Mouse (Mus musculus): ENCODE measurements around the gene Bsph2. TPM values are rescaled to one million over a fixed set of nuclear protein-coding genes. Genes with fewer than 3 reads are reported as not detected.

The Bsph2 gene
- polyA plus RNA-seq (2015; fragmentation: Nextera tagmentation; extraction: Ambion mirVana): not detected in 2 replicates

GRCm38 (mm10) chr7:13570967-13571366, at the start of gene Bsph2:
Gene Bsph2 (minus strand): TSS chr7:13571067.
- Histone ChIP-seq H3K4me3 (ENCODE audit: low read length) (no peak within 1 kb of the TSS), H3K9me3 (replicated peaks; ENCODE audit: control insufficient read depth, low read length) (peaks cover 9% of the 10 kb centered on the region), H3K36me3 (ENCODE audit: control insufficient read depth, insufficient read depth) (no peaks in the 10 kb centered on the region), H3K9ac (ENCODE audit: low read length) (no peak within 1 kb of the TSS), H3K27ac (ENCODE audit: low read length) (no peak within 1 kb of the TSS), H3K27me3 (ENCODE audit: control insufficient read depth, insufficient read depth, low read length) (no peaks in the 10 kb centered on the region), H3K4me2 (ENCODE audit: low read depth, low read length) (no peak within 1 kb of the TSS), H3K4me1 (ENCODE audit: control insufficient read depth, insufficient read depth, low read length) (no peaks in the 10 kb centered on the region)
- no peak for ATAC-seq (replicated peaks; ENCODE audit: extremely low read depth, insufficient read depth, low FRiP score)

DNA sequence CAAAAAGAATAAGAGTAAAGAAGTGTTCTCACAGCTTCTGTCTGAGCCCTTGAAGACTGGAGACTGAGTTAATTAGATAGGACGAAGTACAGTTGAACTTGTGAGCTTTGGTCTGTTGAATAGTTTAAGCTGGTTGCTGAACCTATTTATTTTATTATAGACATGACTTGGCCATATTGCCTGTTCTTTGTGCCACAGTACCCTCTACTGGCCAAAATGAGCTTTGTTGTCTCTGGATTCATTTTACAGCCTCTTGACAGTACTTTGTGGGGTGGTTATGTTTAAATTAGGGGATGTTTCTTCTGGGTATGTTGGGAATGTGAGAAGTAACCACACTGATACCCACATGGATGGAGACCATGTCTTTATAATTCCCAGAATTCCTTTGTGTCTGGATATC, 59.3 kb downstream of the Bsph2 start:
- H3K36me3 ChIP-seq (ENCODE audit: control insufficient read depth, insufficient read depth): no peaks in the 10 kb centered on the region
- no peaks in the 10 kb centered on the region for H3K4me1 ChIP-seq (ENCODE audit: control insufficient read depth, insufficient read depth, low read length)
- ATAC-seq (replicated peaks; ENCODE audit: extremely low read depth, insufficient read depth, low FRiP score): no peak
- no peak overlapping the region for H3K27ac ChIP-seq (ENCODE audit: low read length)
- WGBS: 64% methylated on average over 1 of the region's 1 CpGs
- H3K27me3 ChIP-seq (ENCODE audit: control insufficient read depth, insufficient read depth, low read length): no peaks in the 10 kb centered on the region
- H3K9ac ChIP-seq (ENCODE audit: low read length): no peak overlapping the region
- H3K4me3 ChIP-seq (ENCODE audit: low read length): no peak overlapping the region
- peaks cover 5% of the 10 kb centered on the region; the same call in 1 of the 2 replicates for H3K9me3 ChIP-seq (replicated peaks; ENCODE audit: control insufficient read depth, low read length)
- H3K4me2 ChIP-seq (ENCODE audit: low read depth, low read length): no peak overlapping the region

Other genes with a start within 250 kb of the Bsph2 start
- gene Pla2g4c, start 246.4 kb downstream of the Bsph2 start, polyA plus RNA-seq (2015; fragmentation: Nextera tagmentation; extraction: Ambion mirVana): 0.39 and 0.67 TPM in 2 replicates
- not detected in 2 replicates for gene Cabp5, start 172.9 kb downstream of the Bsph2 start, polyA plus RNA-seq (2015; fragmentation: Nextera tagmentation; extraction: Ambion mirVana)
- gene Bsph1, start 120.2 kb downstream of the Bsph2 start, polyA plus RNA-seq (2015; fragmentation: Nextera tagmentation; extraction: Ambion mirVana): not detected in 2 replicates
- gene Sult2a5, start 52.9 kb upstream of the Bsph2 start, polyA plus RNA-seq (2015; fragmentation: Nextera tagmentation; extraction: Ambion mirVana): not detected in 2 replicates
- not detected in 2 replicates for gene Sult2a2, start 162.4 kb upstream of the Bsph2 start, polyA plus RNA-seq (2015; fragmentation: Nextera tagmentation; extraction: Ambion mirVana)

All from heart, embryonic 16.5 days (tissue).